Mouse (Mus musculus): ENCODE measurements around the gene Rbm47.

DNA sequence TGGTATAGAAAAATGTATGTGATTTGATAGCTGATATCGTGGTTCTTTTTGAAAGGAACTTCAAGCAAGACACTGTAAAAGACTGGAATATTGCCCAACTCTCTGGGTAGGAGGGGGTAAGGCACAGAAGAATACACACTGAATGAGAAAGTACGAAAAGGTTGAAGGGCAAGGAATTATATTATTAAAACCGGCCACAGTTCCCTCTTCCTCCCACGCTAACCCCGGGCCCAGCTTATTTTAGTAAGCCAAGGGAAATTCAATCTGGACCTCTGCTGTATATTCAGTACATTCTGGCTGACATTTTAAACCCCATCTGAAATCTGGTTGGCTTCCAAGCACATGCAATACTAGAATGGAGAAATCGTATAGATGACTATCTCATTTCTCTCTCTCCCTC, 46.8 kb upstream of the Rbm47 start:
- no peak for TF ChIP-seq CTCF (IDR thresholded peaks at IDR 0.05; ENCODE audit: insufficient read depth, low read length)
- TF ChIP-seq POLR2A (IDR thresholded peaks at IDR 0.05; ENCODE audit: borderline replicate concordance, extremely low read depth, low read depth, low read length): no peak
